Mouse (Mus musculus): Measurements from ENCODE around the gene Rnf32.

Gene Rnf32

GRCm38 (mm10) chr5:29273426-29273825 is 77.6 kb downstream of the Rnf32 start:
- no peak for DNase-seq (ENCODE audit: low spot score in 2 of 2)

- DNase-seq (ENCODE audit: low spot score in 2 of 2) = no peak
Observed at GRCm38 (mm10) chr5:29274746-29275145, 79.0 kb downstream of the Rnf32 start.

Data from heart, adult 9 months (tissue).